Mouse (Mus musculus): ENCODE measurements around the gene Gls. TPM values are rescaled to one million over a fixed set of nuclear protein-coding genes. Genes with fewer than 3 reads are reported as not detected.

Gene Gls
- polyA plus RNA-seq (2014; fragmentation: Nextera tagmentation; extraction: Ambion mirVana): 35.4 and 37.4 TPM in 2 replicates

DNA sequence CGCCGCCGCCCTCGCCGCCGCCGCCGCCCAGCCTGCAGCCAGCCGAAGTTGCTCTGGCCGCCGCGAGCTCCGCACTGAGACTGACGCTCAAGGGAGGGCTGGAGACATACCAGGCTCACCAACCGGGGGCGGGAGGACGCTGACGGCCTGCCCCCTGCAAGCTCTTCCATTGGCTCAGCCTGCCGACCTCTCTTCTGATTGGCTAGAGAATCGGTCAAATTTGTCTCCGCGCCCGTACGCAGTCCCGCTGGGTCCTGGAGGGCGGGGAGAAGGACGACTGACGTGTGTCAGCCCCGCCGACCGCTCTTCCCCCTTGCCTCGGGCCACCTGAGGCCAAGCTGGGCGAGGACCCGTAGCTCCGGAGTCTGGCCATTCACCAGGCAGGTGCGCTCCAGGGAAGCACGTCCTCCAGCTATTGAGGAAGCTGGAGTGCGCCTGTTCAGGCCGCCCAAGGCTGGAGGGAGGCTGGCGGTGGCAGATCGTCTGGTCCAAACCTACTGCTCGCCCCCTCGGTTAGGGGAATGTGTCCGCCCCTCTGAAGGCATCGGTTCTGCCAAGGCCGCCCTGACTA lies at the start of gene Gls:
Gls (minus strand) TSS at position 90 of the 571 bp plus-strand sequence.
- H3K27me3 ChIP-seq (replicated peaks; ENCODE audit: control insufficient read depth, insufficient read depth, low read length): no peaks in the 10 kb centered on the region
- ATAC-seq (peak; percentile 99), DNase-seq (ENCODE audit: low spot score) (peak; percentile 98)
- H3K4me3 ChIP-seq (ENCODE audit: low read depth, low read length): peak within 1 kb of the TSS; percentile 90
- H3K27ac ChIP-seq (ENCODE audit: low read depth, low read length): peak within 1 kb of the TSS; percentile 94
- H3K4me1 ChIP-seq (ENCODE audit: control insufficient read depth, insufficient read depth, low read length): peaks cover 11% of the 10 kb centered on the region
- under 1% methylated on average over 46 of the region's 46 CpGs for WGBS
- H3K36me3 ChIP-seq (ENCODE audit: control insufficient read depth, insufficient read depth, low read length): no peaks in the 10 kb centered on the region
- H3K4me2 ChIP-seq (ENCODE audit: low read length): peak within 1 kb of the TSS; percentile 67
- H3K9me3 ChIP-seq (replicated peaks; ENCODE audit: control insufficient read depth, low read length): no peaks in the 10 kb centered on the region
- H3K9ac ChIP-seq (ENCODE audit: low read length): peak within 1 kb of the TSS; percentile 95

DNA sequence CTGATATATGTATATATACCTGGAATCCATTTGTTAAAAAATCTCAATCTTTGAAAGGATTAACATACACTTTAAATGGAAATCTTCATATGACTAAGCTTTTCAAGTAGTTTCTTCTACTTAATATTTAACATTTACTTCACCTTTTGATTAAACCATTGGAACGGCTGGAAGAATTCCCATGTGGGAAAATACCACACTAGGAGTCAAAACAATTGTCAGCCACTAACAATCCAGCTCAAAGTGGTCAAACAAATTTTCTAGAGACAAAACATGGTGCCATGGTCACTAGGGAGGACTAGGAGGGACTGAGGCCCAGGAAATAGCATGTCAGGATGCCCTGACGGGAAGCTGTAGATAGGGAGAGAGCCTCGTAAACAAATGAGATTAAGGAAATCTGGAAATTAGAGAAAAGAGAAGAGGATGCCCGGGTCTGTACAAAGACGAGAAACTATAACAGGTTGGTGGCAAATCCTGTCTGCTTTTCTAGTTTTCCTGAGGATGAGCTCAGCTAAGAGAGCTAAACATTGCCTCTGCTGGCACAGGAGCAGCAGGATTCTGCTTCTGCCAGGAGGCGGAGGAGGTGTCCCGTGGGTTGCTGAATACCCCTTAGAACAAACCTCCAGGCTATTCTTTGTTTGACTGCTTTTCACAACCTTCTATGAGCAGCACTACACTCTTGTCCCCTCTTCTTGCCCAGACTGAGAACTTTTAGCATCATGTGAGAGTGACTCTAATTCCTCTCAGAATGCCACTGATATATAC lies 47.0 kb upstream of the Gls start:
- no peaks in the 10 kb centered on the region for H3K9me3 ChIP-seq (replicated peaks; ENCODE audit: control insufficient read depth, low read length)
- 48% methylated on average over 7 of the region's 7 CpGs for WGBS
- H3K4me3 ChIP-seq (ENCODE audit: low read depth, low read length): no peak overlapping the region
- no peak for ATAC-seq
- no peaks in the 10 kb centered on the region for H3K4me1 ChIP-seq (ENCODE audit: control insufficient read depth, insufficient read depth, low read length)
- no peaks in the 10 kb centered on the region for H3K27me3 ChIP-seq (replicated peaks; ENCODE audit: control insufficient read depth, insufficient read depth, low read length)
- DNase-seq (ENCODE audit: low spot score): no peak
- H3K9ac ChIP-seq (ENCODE audit: low read length): no peak overlapping the region
- no peak overlapping the region for H3K27ac ChIP-seq (ENCODE audit: low read depth, low read length)
- H3K36me3 ChIP-seq (ENCODE audit: control insufficient read depth, insufficient read depth, low read length): no peaks in the 10 kb centered on the region
- no peak overlapping the region for H3K4me2 ChIP-seq (ENCODE audit: low read length)

DNA sequence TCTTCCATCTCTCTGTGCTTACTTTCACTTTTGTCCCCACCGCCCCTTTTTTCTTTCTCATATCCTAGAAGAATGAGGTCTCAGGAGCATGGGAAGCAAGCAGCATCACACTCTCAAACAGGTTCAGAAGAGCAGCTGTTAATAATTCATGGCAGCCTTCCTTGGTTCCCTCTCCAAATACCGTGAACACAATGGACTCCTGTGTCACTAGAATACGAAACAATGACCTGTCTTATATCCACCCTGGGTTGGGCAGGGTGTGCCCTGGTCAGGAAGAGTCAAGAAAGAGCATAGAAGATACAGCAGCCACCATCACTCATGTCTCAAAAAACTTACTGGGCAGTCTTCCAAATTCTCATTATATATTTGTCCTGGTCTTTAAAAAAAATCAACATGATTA lies 46.3 kb upstream of the Gls start:
- Histone ChIP-seq H3K27ac (ENCODE audit: low read depth, low read length) (no peak overlapping the region), H3K4me3 (ENCODE audit: low read depth, low read length) (no peak overlapping the region), H3K4me2 (ENCODE audit: low read length) (no peak overlapping the region), H3K9me3 (replicated peaks; ENCODE audit: control insufficient read depth, low read length) (no peaks in the 10 kb centered on the region), H3K4me1 (ENCODE audit: control insufficient read depth, insufficient read depth, low read length) (no peaks in the 10 kb centered on the region), H3K9ac (ENCODE audit: low read length) (no peak overlapping the region), H3K36me3 (ENCODE audit: control insufficient read depth, insufficient read depth, low read length) (no peaks in the 10 kb centered on the region), H3K27me3 (replicated peaks; ENCODE audit: control insufficient read depth, insufficient read depth, low read length) (no peaks in the 10 kb centered on the region)
- no peak for ATAC-seq
- WGBS: 66% methylated on average over 3 of the region's 3 CpGs
- no peak for DNase-seq (ENCODE audit: low spot score)

DNA sequence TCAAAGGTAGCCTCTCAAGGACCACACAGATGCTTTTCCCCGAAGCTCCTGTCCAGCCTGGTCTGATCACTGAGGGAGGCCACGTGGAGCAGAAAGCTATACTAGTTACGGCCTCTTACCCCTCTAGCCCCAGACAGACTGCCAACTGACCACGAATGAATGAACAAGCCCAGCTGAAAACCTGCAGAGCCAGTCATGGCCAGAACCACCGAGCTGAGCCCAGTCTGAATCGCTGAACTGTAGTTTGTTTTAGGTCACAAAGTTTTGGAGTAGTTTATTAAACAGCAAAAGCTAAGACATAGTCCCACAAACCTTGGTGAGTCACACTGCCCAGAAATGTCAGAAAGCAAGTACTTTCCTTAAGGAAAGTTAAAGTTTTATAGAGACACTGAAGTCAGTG lies 45.0 kb upstream of the Gls start:
- Histone ChIP-seq H3K9me3 (replicated peaks; ENCODE audit: control insufficient read depth, low read length) (no peaks in the 10 kb centered on the region), H3K36me3 (ENCODE audit: control insufficient read depth, insufficient read depth, low read length) (no peaks in the 10 kb centered on the region), H3K27ac (ENCODE audit: low read depth, low read length) (no peak overlapping the region), H3K27me3 (replicated peaks; ENCODE audit: control insufficient read depth, insufficient read depth, low read length) (no peaks in the 10 kb centered on the region), H3K4me3 (ENCODE audit: low read depth, low read length) (no peak overlapping the region), H3K4me1 (ENCODE audit: control insufficient read depth, insufficient read depth, low read length) (no peaks in the 10 kb centered on the region), H3K9ac (ENCODE audit: low read length) (no peak overlapping the region), H3K4me2 (ENCODE audit: low read length) (no peak overlapping the region)
- ATAC-seq (no peak), DNase-seq (ENCODE audit: low spot score) (no peak)
- 80% methylated on average over 6 of the region's 6 CpGs for WGBS

DNA sequence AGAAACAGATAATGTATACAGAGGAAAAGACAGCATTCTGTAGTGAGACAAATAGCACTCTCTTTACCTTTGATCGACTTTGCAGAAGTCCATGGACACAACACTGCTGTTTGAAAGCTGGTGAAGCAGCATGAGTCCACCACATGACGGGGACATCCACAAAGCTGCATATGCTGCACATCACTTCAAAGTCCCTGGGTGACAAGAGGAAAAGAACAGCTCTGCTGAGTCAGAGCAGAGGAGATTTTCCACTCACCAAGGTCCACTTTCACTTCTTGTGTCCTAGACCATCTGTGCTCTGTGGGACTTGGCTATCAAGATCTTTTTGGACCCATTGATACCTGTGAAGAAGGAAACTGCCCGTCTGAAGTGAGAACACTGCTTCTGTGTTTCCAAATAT lies 41.2 kb upstream of the Gls start:
- Histone ChIP-seq H3K9ac (ENCODE audit: low read length) (no peak overlapping the region), H3K9me3 (replicated peaks; ENCODE audit: control insufficient read depth, low read length) (no peaks in the 10 kb centered on the region), H3K27ac (ENCODE audit: low read depth, low read length) (no peak overlapping the region), H3K36me3 (ENCODE audit: control insufficient read depth, insufficient read depth, low read length) (no peaks in the 10 kb centered on the region), H3K4me1 (ENCODE audit: control insufficient read depth, insufficient read depth, low read length) (no peaks in the 10 kb centered on the region), H3K4me2 (ENCODE audit: low read length) (no peak overlapping the region), H3K4me3 (ENCODE audit: low read depth, low read length) (no peak overlapping the region), H3K27me3 (replicated peaks; ENCODE audit: control insufficient read depth, insufficient read depth, low read length) (no peaks in the 10 kb centered on the region)
- no peak for ATAC-seq
- DNase-seq (ENCODE audit: low spot score): no peak
- 89% methylated on average over 3 of the region's 3 CpGs for WGBS

DNA sequence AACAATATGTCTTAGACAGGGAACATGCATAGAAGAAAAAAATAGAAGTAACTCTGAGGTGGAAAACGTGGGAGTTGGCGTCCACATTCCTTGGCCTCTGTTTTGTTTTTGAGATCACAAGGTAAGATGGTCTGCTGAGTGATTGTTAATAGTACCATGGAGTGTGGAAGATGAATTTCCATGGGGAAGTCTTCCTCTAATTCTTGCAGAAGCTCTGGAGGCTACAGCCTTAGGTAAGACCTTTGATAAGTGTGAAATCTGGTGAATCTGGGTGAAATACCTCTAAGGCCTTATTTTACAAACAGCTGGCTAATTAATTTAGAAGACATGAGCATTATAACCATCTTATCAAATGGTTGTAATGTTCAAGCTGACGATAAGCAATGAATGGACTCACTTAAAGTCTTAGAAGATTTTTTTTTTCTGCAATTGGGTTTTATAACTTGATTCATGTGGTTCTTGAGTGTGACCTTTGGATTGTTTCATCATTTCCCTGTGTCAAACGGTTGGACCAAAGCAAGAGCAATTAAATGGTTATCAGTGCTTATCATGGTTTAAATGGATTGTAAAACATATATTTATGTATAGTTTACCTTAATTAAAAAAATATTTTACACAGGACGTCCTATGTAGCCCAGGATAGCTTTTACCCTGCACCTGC lies 39.1 kb upstream of the Gls start:
- no peak overlapping the region for H3K4me3 ChIP-seq (ENCODE audit: low read depth, low read length)
- 83% methylated on average over 5 of the region's 5 CpGs for WGBS
- H3K9ac ChIP-seq (ENCODE audit: low read length): no peak overlapping the region
- H3K4me2 ChIP-seq (ENCODE audit: low read length): no peak overlapping the region
- H3K9me3 ChIP-seq (replicated peaks; ENCODE audit: control insufficient read depth, low read length): no peaks in the 10 kb centered on the region
- no peak overlapping the region for H3K27ac ChIP-seq (ENCODE audit: low read depth, low read length)
- DNase-seq (ENCODE audit: low spot score): no peak
- ATAC-seq: no peak
- H3K4me1 ChIP-seq (ENCODE audit: control insufficient read depth, insufficient read depth, low read length): no peaks in the 10 kb centered on the region
- no peaks in the 10 kb centered on the region for H3K36me3 ChIP-seq (ENCODE audit: control insufficient read depth, insufficient read depth, low read length)
- no peaks in the 10 kb centered on the region for H3K27me3 ChIP-seq (replicated peaks; ENCODE audit: control insufficient read depth, insufficient read depth, low read length)

DNA sequence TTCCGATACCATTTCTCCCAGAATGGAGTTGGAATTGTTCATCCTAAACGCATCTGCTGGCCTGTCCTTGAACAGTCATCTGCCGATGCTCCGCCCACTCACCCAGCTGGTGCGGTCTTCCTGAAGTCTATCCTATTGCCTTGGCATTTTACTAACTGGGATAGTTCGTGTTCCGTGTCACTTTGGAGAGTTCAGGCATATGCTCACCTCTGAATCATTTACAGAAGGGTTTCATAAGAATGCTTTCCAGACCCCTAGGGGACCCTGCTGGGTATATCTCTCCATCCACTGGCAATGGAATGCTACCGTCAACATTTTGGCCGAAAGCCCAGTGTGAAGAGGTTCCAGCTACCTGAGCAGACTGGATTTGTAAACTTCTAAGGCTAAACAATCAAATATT lies 37.3 kb upstream of the Gls start:
- 81% methylated on average over 9 of the region's 9 CpGs for WGBS

DNA sequence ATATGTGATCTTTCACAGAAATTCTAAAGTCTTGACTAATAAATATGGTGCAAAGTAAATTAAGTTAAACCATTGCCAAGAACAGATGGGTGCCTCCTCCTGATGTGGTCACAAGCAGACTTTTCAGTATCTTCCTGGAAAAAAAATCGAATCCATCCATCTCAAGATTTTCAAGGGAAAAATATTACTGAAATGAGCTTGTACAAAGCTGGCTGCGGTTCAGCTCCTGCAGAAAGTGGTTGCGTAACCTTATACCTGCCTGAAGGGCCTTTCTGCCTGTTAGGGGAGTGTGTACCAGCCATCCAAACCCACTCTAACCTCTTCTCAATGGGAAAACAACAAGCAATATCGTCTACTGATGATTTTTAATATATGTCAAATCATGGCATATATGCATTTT lies 36.6 kb upstream of the Gls start:
- Histone ChIP-seq H3K27ac (ENCODE audit: low read depth, low read length) (no peak overlapping the region), H3K36me3 (ENCODE audit: control insufficient read depth, insufficient read depth, low read length) (no peaks in the 10 kb centered on the region), H3K27me3 (replicated peaks; ENCODE audit: control insufficient read depth, insufficient read depth, low read length) (no peaks in the 10 kb centered on the region), H3K4me1 (ENCODE audit: control insufficient read depth, insufficient read depth, low read length) (no peaks in the 10 kb centered on the region), H3K4me3 (ENCODE audit: low read depth, low read length) (no peak overlapping the region), H3K4me2 (ENCODE audit: low read length) (no peak overlapping the region), H3K9me3 (replicated peaks; ENCODE audit: control insufficient read depth, low read length) (no peaks in the 10 kb centered on the region), H3K9ac (ENCODE audit: low read length) (no peak overlapping the region)
- 84% methylated on average over 4 of the region's 4 CpGs for WGBS
- ATAC-seq (no peak), DNase-seq (ENCODE audit: low spot score) (peak; percentile 13)

More for the DNA sequence above, 37.3 kb upstream of the Gls start:
- no peak for DNase-seq (ENCODE audit: low spot score)
- Histone ChIP-seq H3K36me3 (ENCODE audit: control insufficient read depth, insufficient read depth, low read length) (no peaks in the 10 kb centered on the region), H3K9me3 (replicated peaks; ENCODE audit: control insufficient read depth, low read length) (no peaks in the 10 kb centered on the region), H3K4me1 (ENCODE audit: control insufficient read depth, insufficient read depth, low read length) (no peaks in the 10 kb centered on the region), H3K9ac (ENCODE audit: low read length) (no peak overlapping the region), H3K27ac (ENCODE audit: low read depth, low read length) (no peak overlapping the region), H3K4me2 (ENCODE audit: low read length) (no peak overlapping the region), H3K4me3 (ENCODE audit: low read depth, low read length) (no peak overlapping the region), H3K27me3 (replicated peaks; ENCODE audit: control insufficient read depth, insufficient read depth, low read length) (no peaks in the 10 kb centered on the region)
- ATAC-seq: no peak

DNA sequence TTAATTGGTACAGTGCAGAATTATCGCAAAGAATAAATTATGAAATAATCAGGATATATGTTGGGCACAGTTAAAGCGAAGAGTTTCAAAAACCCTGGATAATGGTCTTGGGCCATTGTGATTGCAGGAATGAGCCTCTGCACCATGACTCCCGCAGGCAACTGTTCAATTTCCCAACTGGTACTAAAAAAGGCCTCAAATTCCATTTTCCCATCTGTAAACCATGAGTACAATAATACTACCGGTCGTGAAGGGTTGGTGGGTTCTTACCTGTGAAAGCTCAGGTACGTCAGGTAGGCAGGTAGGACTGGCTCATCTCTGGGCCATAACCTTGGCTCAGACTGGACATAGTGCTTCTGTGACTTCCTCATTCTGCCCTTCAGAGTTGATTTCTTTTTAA lies 35.0 kb upstream of the Gls start:
- DNase-seq (ENCODE audit: low spot score) (no peak), ATAC-seq (no peak)
- Histone ChIP-seq H3K27me3 (replicated peaks; ENCODE audit: control insufficient read depth, insufficient read depth, low read length) (no peaks in the 10 kb centered on the region), H3K4me3 (ENCODE audit: low read depth, low read length) (no peak overlapping the region), H3K4me1 (ENCODE audit: control insufficient read depth, insufficient read depth, low read length) (no peaks in the 10 kb centered on the region), H3K4me2 (ENCODE audit: low read length) (no peak overlapping the region), H3K9me3 (replicated peaks; ENCODE audit: control insufficient read depth, low read length) (no peaks in the 10 kb centered on the region), H3K9ac (ENCODE audit: low read length) (no peak overlapping the region), H3K36me3 (ENCODE audit: control insufficient read depth, insufficient read depth, low read length) (no peaks in the 10 kb centered on the region), H3K27ac (ENCODE audit: low read depth, low read length) (no peak overlapping the region)
- WGBS: 92% methylated on average over 6 of the region's 6 CpGs

Data from forebrain, embryonic 14.5 days (tissue).